Comparison of ENCODE assay signal across 8 mouse cellular contexts in genomic region chr7:98359951-98360620, GRCm38 (mm10). TPM values are rescaled to one million over a fixed set of nuclear protein-coding genes. Genes with fewer than 3 reads are reported as not detected.
DNase-seq lines count a peak whose midpoint lies in the region; ATAC-seq and TF ChIP-seq lines count a peak whose summit lies in the region.

No protein-coding gene starts in this region.

- no peaks in the 10 kb centered on the region for H3K9me3 ChIP-seq in forebrain, embryonic 13.5 days (replicated peaks)
- no peaks in the 10 kb centered on the region for H3K9me3 ChIP-seq in limb, embryonic 12.5 days
- H3K9me3 ChIP-seq in midbrain, embryonic 16.5 days (replicated peaks; ENCODE audit: control insufficient read depth, low read length, poor library complexity, severe bottlenecking) = no peaks in the 10 kb centered on the region

- peak; percentile 44 for ATAC-seq in forebrain, embryonic 13.5 days
- ATAC-seq in limb, embryonic 12.5 days (ENCODE audit: insufficient number of reproducible peaks, insufficient read depth, low FRiP score, low TSS enrichment, low read depth) = peak; percentile 62
- peak; percentile 64 for ATAC-seq in midbrain, embryonic 16.5 days

- H3K27ac ChIP-seq in bone marrow macrophage, adult 2 months (ENCODE audit: insufficient read depth, low read depth, low read length) = no peak overlapping the region
- H3K27ac ChIP-seq in forebrain, embryonic 13.5 days = peak overlapping the region; percentile 74
- H3K27ac ChIP-seq in limb, embryonic 12.5 days = peak overlapping the region; percentile 95
- H3K27ac ChIP-seq in midbrain, embryonic 16.5 days (ENCODE audit: low read length) = peak overlapping the region; percentile 78

- peak overlapping the region; percentile 88 for H3K4me3 ChIP-seq in bone marrow macrophage, adult 2 months (ENCODE audit: insufficient read depth, low read length)
- H3K4me3 ChIP-seq in forebrain, embryonic 13.5 days = peak overlapping the region; percentile 65
- peak overlapping the region; percentile 77 for H3K4me3 ChIP-seq in limb, embryonic 12.5 days (replicated peaks)
- peak overlapping the region; percentile 68 for H3K4me3 ChIP-seq in midbrain, embryonic 16.5 days (ENCODE audit: low read depth, low read length)

- peaks cover 36% of the 10 kb centered on the region for H3K4me1 ChIP-seq in bone marrow macrophage, adult 2 months (ENCODE audit: control insufficient read depth, insufficient read depth, low read length)
- peaks cover 45% of the 10 kb centered on the region for H3K4me1 ChIP-seq in forebrain, embryonic 13.5 days
- H3K4me1 ChIP-seq in limb, embryonic 12.5 days (replicated peaks) = peaks cover 58% of the 10 kb centered on the region
- peaks cover 17% of the 10 kb centered on the region for H3K4me1 ChIP-seq in midbrain, embryonic 16.5 days (ENCODE audit: control insufficient read depth, insufficient read depth, low read length)

- H3K4me2 ChIP-seq in forebrain, embryonic 13.5 days = peak overlapping the region; percentile 87
- peak overlapping the region; percentile 74 for H3K4me2 ChIP-seq in limb, embryonic 12.5 days
- H3K4me2 ChIP-seq in midbrain, embryonic 16.5 days (ENCODE audit: low read length) = peak overlapping the region; percentile 70

- H3K36me3 ChIP-seq in forebrain, embryonic 13.5 days (ENCODE audit: poor library complexity, severe bottlenecking) = no peaks in the 10 kb centered on the region
- H3K36me3 ChIP-seq in limb, embryonic 12.5 days = peaks cover 4% of the 10 kb centered on the region; the same call in 1 of the 2 replicates
- H3K36me3 ChIP-seq in midbrain, embryonic 16.5 days (ENCODE audit: control insufficient read depth, insufficient read depth, low read length) = no peaks in the 10 kb centered on the region

- TF ChIP-seq POLR2A in bone marrow macrophage, adult 2 months (IDR thresholded peaks at IDR 0.05; ENCODE audit: borderline replicate concordance, low read depth, low read length) = no peak

- peak overlapping the region; percentile 77 for H3K9ac ChIP-seq in forebrain, embryonic 13.5 days
- H3K9ac ChIP-seq in limb, embryonic 12.5 days (replicated peaks) = peak overlapping the region; percentile 83
- H3K9ac ChIP-seq in midbrain, embryonic 16.5 days (ENCODE audit: low read depth, low read length) = peak overlapping the region; percentile 80

- H3K27me3 ChIP-seq in forebrain, embryonic 13.5 days = no peaks in the 10 kb centered on the region; the same call in 1 of the 2 replicates
- H3K27me3 ChIP-seq in limb, embryonic 12.5 days = no peaks in the 10 kb centered on the region
- no peaks in the 10 kb centered on the region for H3K27me3 ChIP-seq in midbrain, embryonic 16.5 days (ENCODE audit: control insufficient read depth, insufficient read depth, low read depth, low read length)

- under 1% methylated on average over 33 of the region's 33 CpGs for whole genome bisulfite sequencing in forebrain, embryonic 13.5 days
- WGBS in limb, embryonic 12.5 days = under 1% methylated on average over 33 of the region's 33 CpGs
- whole genome bisulfite sequencing in midbrain, embryonic 16.5 days = 0% methylated on average over 33 of the region's 33 CpGs

- TF ChIP-seq CTCF in bone marrow macrophage, adult 2 months (IDR thresholded peaks at IDR 0.05; ENCODE audit: low read depth, low read length) = no peak

- DNase-seq in adrenal gland, adult (ENCODE audit: inconsistent age in 2 of 2, low spot score in 1 of 2) = peak; percentile 67 to 84
- no peak for DNase-seq in adrenal gland, postnatal 4 days (ENCODE audit: low spot score in 2 of 2)
- peak; percentile 67 for DNase-seq in heart, postnatal 4 days
- DNase-seq in left cerebral cortex, adult 9 months (ENCODE audit: low spot score in 2 of 2) = no peak

RNA-seq across cellular contexts. Expression of gene Tsku, which starts 1.0 kb away (rescaled TPM):
- total RNA-seq in adrenal gland, postnatal 4 days (2021) = 10 to 100 TPM; 10.3 to 12.1 TPM
- 39.7 and 41.3 TPM in 2 replicates for polyA plus RNA-seq in bone marrow macrophage, adult 2 months (2012; ENCODE audit: insufficient read depth, insufficient read length, missing spikeins)
- 6.4 and 7.6 TPM in 2 replicates for polyA plus RNA-seq in forebrain, embryonic 13.5 days (2015; fragmentation: Nextera tagmentation; extraction: Ambion mirVana)
- 1 to 10 TPM; 8.7 to 9.2 TPM for total RNA-seq in heart, postnatal 4 days (2021)
- polyA plus RNA-seq in limb, embryonic 12.5 days (2016; fragmentation: Nextera tagmentation; extraction: Ambion mirVana) = 15.4 and 16.7 TPM in 2 replicates
- polyA plus RNA-seq in midbrain, embryonic 16.5 days (2015; fragmentation: Nextera tagmentation; extraction: Ambion mirVana) = 7.0 and 8.0 TPM in 2 replicates

RNA-seq across cellular contexts. Expression of gene Acer3, which starts 39.1 kb away (rescaled TPM):
- 10 to 100 TPM; 20.3 to 24.2 TPM for total RNA-seq in adrenal gland, postnatal 4 days (2021)
- polyA plus RNA-seq in bone marrow macrophage, adult 2 months (2012; ENCODE audit: insufficient read depth, insufficient read length, missing spikeins) = 69.6 and 73.6 TPM in 2 replicates
- polyA plus RNA-seq in forebrain, embryonic 13.5 days (2015; fragmentation: Nextera tagmentation; extraction: Ambion mirVana) = 9.3 and 12.8 TPM in 2 replicates
- total RNA-seq in heart, postnatal 4 days (2021) = 10 to 100 TPM; 18.0 to 22.0 TPM
- polyA plus RNA-seq in limb, embryonic 12.5 days (2016; fragmentation: Nextera tagmentation; extraction: Ambion mirVana) = 25.4 and 27.5 TPM in 2 replicates
- 20.6 and 22.5 TPM in 2 replicates for polyA plus RNA-seq in midbrain, embryonic 16.5 days (2015; fragmentation: Nextera tagmentation; extraction: Ambion mirVana)

Comparison
In these comparisons a context has a peak if more than half of its experiments do, and no peak if none do; other contexts are left out.
1. DNase-seq: peak in adrenal gland, adult (2 of 2) and heart, postnatal 4 days (single experiment); none in adrenal gland, postnatal 4 days (0 of 2) and left cerebral cortex, adult 9 months (0 of 2).
2. Peak in every context shown above with its lines, with median percentiles within 50 percentile points of each other: H3K4me3 ChIP-seq, ATAC-seq, H3K4me2 ChIP-seq and H3K9ac ChIP-seq.